Mouse (Mus musculus): ENCODE measurements at regions not wholly inside any gene's neighbourhood (a gene's known extent, or its start where the extent isn't known, plus 50 kb on each side); places are given as distances from the start of the nearest gene placed in this dataset.

DNA sequence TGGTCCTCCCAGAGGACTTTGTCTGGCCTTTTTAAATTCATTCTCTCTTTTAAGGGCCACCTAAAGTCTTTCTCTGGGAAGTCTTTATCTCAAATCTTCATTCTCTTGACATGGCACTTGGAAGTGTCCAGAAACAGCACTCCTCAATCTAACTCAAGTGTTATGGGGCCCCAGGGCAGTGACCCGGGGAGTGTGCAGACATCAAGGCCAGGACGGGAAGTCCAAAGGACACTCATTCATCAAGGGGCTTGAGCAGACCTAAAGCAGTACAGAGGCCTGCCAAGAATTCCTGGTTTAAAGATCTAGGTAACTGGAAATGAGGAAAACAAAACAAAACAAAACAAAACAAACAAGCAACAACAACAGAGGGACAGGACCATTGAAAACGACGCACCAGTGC is 205.8 kb upstream of the Daam1 start:
- no peak for ATAC-seq (replicated peaks)
- peaks cover 7% of the 10 kb centered on the region for H3K4me1 ChIP-seq
- no peak overlapping the region for H3K4me2 ChIP-seq
- no peak overlapping the region for H3K4me3 ChIP-seq
- 84% methylated on average over 4 of the region's 4 CpGs for WGBS
- H3K9ac ChIP-seq = no peak overlapping the region
- H3K36me3 ChIP-seq (replicated peaks) = no peaks in the 10 kb centered on the region
- H3K9me3 ChIP-seq = no peaks in the 10 kb centered on the region
- no peak overlapping the region for H3K27ac ChIP-seq
- H3K27me3 ChIP-seq (replicated peaks) = no peaks in the 10 kb centered on the region

DNA sequence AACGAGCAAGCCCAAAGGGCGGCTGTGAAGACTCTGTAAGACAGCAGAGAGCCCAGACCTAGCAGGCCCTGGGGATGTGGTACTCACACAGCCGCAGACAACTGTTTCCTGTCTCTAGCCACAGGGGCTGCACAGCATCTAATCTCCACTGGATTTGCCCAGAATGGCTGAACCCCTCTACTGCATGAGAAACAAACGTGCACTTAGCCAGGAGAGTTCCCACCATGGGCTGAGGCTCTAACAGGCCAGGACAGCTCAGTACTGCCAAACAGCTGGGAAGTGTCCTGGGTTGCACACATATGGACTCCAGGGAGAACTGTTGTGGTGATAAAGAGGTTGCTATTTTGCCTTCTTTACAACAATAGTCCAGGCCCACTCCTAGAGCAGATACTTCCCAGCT is 204.1 kb upstream of the Daam1 start:
- no peak for ATAC-seq (replicated peaks)
- 61% methylated on average over 4 of the region's 4 CpGs for WGBS
- Histone ChIP-seq H3K9me3 (no peaks in the 10 kb centered on the region), H3K9ac (no peak overlapping the region), H3K36me3 (replicated peaks) (no peaks in the 10 kb centered on the region), H3K4me2 (no peak overlapping the region), H3K4me3 (no peak overlapping the region), H3K27me3 (replicated peaks) (no peaks in the 10 kb centered on the region), H3K27ac (no peak overlapping the region), H3K4me1 (peaks cover 7% of the 10 kb centered on the region)

DNA sequence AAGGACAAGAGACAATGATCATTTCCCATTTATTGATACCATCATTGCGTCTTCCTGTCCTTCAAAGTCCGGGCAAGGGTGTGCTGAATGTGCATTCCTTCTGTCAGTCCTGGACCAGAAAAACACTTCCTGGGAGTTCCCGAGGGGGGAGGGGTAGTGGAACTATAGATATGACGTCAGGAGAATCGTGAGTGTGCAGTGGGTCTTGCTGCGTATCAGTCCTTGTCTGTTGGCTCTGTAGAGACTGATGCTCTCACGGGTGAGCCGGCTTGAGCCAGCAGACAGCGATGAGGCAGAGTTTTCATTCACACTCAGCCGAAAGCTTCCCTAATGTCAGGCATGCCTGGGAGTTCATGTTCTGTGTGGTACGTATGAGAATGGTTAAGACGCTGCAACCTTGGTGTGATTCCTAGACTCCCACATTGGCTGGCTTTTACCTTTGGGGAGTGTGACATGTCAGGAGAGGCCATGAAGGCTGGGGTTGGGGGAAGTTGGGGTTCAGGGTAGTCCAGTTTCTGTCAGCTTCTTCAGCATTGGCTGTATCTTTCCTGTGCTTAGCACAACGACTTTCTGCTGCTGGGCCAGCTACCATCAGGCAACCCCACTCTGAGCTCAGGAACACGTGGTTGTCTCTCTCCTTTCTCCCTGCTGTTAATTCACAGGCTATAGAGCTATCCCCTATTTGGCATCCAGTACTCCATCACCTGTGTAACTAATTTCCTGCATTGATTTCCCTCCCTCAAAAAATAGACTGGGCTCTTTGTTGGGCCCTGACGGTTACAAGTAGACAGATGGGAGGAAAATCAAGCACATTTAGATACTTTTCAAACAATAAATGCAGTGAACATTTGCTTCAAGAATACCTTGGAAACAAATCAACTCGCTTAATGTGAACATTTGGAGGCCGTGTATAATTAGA is 203.2 kb upstream of the Daam1 start:
- H3K36me3 ChIP-seq (replicated peaks) = no peaks in the 10 kb centered on the region
- no peak overlapping the region for H3K27ac ChIP-seq
- ATAC-seq (replicated peaks) = no peak
- WGBS = 75% methylated on average over 17 of the region's 17 CpGs
- H3K9me3 ChIP-seq = no peaks in the 10 kb centered on the region
- no peaks in the 10 kb centered on the region for H3K27me3 ChIP-seq (replicated peaks)
- H3K4me3 ChIP-seq = no peak overlapping the region
- H3K4me2 ChIP-seq = no peak overlapping the region
- no peak overlapping the region for H3K9ac ChIP-seq
- peaks cover 7% of the 10 kb centered on the region for H3K4me1 ChIP-seq

DNA sequence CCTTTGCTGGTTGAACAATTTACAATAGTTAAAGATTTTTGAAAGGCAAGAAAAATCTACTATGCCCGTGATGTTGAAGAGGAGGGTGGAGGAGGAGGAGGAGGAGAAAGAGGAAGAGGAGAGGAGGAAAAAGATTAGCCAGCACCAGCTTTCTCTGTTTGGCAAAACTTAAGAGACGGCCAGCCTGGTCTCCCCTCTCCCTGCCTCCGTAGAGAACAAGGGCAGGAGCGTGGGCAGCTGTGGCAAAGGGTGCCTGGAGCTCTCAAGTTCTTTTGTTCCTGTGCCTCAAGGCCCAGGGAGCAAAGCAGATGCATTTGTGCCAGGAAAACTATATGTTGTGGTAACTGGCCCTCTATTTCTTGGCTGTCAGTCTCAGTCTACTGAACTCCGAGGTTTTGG is 202.5 kb upstream of the Daam1 start:
- no peak overlapping the region for H3K27ac ChIP-seq
- WGBS = 61% methylated on average over 5 of the region's 5 CpGs
- H3K9ac ChIP-seq = no peak overlapping the region
- peaks cover 7% of the 10 kb centered on the region for H3K4me1 ChIP-seq
- H3K4me2 ChIP-seq = no peak overlapping the region
- no peaks in the 10 kb centered on the region for H3K9me3 ChIP-seq
- ATAC-seq (replicated peaks) = no peak
- no peak overlapping the region for H3K4me3 ChIP-seq
- H3K36me3 ChIP-seq (replicated peaks) = no peaks in the 10 kb centered on the region
- H3K27me3 ChIP-seq (replicated peaks) = no peaks in the 10 kb centered on the region

DNA sequence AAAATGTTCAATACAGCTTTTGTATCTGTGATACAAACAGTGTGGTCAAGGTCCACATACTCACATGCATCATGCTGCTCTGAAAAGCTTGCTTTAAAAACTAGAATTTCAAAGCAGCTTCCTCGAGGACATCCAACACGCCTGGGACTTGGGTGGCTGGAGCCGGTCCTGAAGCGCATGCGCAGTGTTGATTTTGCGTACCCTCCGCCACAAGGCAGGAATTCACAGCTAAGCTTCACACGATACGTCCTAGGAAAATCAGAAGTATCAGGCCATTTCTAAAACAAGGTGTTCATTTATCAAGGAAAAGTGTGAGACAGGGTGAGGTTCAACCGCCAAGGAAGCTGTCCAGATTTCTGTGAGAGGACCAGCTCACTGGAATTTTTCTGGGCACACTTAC is 202.1 kb upstream of the Daam1 start:
- Histone ChIP-seq H3K36me3 (replicated peaks) (no peaks in the 10 kb centered on the region), H3K27me3 (replicated peaks) (no peaks in the 10 kb centered on the region), H3K27ac (no peak overlapping the region), H3K9ac (no peak overlapping the region), H3K4me1 (peaks cover 7% of the 10 kb centered on the region), H3K4me3 (no peak overlapping the region), H3K4me2 (no peak overlapping the region), H3K9me3 (no peaks in the 10 kb centered on the region)
- no peak for ATAC-seq (replicated peaks)
- WGBS = 85% methylated on average over 10 of the region's 10 CpGs

DNA sequence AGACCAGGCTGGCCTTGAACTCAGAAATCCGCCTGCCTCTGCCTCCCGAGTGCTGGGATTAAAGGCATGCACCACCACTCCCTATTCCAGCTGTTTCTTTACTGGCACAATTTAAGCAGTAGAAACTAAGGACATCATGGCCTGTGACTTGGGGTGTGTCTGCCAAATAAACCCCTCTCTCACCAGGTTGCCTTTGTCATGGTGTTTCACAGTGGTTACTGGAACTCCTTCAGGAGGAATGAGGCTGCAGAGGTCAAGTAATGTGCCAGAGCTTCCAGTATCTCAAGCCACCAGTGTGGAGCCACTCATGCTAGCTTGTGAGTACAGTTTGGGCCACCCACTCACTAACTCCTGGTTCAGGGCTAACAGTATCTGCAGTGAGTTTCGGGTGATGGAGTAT is 200.5 kb upstream of the Daam1 start:
- H3K27me3 ChIP-seq (replicated peaks) = no peaks in the 10 kb centered on the region
- no peaks in the 10 kb centered on the region for H3K9me3 ChIP-seq
- H3K4me1 ChIP-seq = peaks cover 7% of the 10 kb centered on the region
- no peak overlapping the region for H3K4me2 ChIP-seq
- no peaks in the 10 kb centered on the region for H3K36me3 ChIP-seq (replicated peaks)
- no peak overlapping the region for H3K4me3 ChIP-seq
- H3K9ac ChIP-seq = no peak overlapping the region
- no peak for ATAC-seq (replicated peaks)
- H3K27ac ChIP-seq = no peak overlapping the region
- WGBS = 90% methylated on average over 3 of the region's 3 CpGs

DNA sequence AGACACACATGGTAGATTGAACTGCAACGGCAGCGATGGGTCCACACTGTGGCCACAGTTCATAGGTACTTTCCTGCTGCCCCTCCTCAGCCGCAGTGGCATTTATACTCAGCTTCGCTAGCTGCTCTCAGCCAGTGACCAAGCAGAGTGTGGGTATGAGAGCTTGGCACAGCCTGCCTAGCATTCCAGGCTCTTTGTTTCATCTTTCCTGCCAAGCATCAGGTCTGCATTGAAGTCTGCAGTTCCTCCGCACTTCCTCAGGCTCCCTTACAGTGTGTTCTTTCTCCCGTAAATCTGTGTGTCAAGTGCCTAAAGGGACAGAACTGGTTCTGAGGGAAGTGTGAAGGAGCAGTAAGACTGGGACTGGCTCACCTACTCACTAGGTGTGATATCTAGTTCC is 194.6 kb upstream of the Daam1 start:
- no peak for ATAC-seq (replicated peaks)
- Histone ChIP-seq H3K4me2 (no peak overlapping the region), H3K27ac (no peak overlapping the region), H3K27me3 (replicated peaks) (no peaks in the 10 kb centered on the region), H3K9ac (no peak overlapping the region), H3K4me1 (peaks cover 6% of the 10 kb centered on the region; the same call in 1 of the 2 replicates), H3K4me3 (no peak overlapping the region), H3K36me3 (replicated peaks) (no peaks in the 10 kb centered on the region), H3K9me3 (no peaks in the 10 kb centered on the region)
- 79% methylated on average over 6 of the region's 6 CpGs for WGBS

DNA sequence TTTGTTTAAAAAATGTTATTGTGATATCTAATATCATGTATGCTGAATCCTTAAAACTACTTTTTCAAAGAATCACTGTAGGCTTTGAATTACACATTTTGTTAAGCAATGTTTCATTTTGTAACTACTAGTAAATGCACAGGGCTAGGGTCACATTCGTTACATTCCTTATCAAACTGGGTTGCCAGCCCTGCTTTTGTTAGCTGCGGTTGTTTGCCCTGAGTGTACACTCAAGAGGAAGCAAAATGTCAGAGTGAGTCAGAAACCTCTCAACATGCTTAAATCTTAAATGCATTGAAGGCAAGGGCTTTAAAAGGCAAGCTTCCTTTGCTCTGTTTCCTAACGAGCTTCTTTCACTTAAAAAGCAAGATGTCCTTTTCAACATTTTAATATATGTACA is 193.6 kb upstream of the Daam1 start:
- H3K4me3 ChIP-seq = no peak overlapping the region
- H3K27ac ChIP-seq = no peak overlapping the region
- no peak overlapping the region for H3K4me2 ChIP-seq
- H3K36me3 ChIP-seq (replicated peaks) = no peaks in the 10 kb centered on the region
- WGBS = 77% methylated on average over 3 of the region's 3 CpGs
- H3K4me1 ChIP-seq = peaks cover 6% of the 10 kb centered on the region; the same call in 1 of the 2 replicates
- ATAC-seq (replicated peaks) = no peak
- H3K27me3 ChIP-seq (replicated peaks) = no peaks in the 10 kb centered on the region
- no peak overlapping the region for H3K9ac ChIP-seq
- no peaks in the 10 kb centered on the region for H3K9me3 ChIP-seq

DNA sequence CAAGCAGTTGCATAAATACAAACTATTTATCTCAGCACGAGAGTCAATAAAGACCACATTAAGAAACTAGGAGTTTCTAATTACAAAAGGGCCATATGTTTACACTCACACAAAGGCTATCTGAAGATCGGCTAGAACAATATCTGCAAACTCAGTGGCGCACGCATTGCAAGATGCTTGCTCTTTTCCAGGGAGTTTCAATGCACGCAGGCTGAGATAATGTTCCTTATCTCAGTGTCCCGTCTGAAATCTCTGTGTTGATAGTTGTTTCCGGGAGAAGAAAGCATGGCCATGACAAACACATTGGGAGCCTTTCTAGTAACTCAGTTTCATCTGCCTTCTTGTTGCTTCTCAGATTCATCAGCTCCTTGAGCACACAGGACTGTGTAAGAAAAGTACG is 192.6 kb upstream of the Daam1 start:
- ATAC-seq (replicated peaks) = no peak
- Histone ChIP-seq H3K27ac (no peak overlapping the region), H3K9me3 (no peaks in the 10 kb centered on the region), H3K36me3 (replicated peaks) (no peaks in the 10 kb centered on the region), H3K9ac (no peak overlapping the region), H3K4me1 (peaks cover 6% of the 10 kb centered on the region; the same call in 1 of the 2 replicates), H3K27me3 (replicated peaks) (no peaks in the 10 kb centered on the region), H3K4me3 (no peak overlapping the region), H3K4me2 (no peak overlapping the region)
- 48% methylated on average over 8 of the region's 8 CpGs for WGBS

DNA sequence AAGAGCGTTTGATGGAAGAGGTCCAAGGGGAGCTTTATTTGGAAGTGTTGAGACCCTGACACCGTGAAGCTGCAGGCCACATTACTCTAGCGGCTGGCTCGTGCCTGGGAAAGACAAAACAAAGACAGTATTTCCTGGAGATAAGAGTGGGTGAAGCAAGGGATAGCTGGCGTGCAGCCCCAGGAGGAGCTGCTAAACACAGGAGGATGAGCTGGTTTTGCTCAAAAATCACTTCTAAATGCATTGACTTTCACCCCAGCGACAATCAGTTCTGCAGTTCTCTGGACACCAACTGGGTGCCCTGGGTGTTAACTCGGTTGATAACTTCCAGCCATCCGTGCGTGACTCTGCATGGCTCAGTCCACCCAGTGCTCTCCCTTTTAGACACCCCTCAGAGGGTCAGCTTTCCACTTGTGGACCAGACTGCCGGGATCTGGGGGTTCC is 190.8 kb upstream of the Daam1 start:
- Histone ChIP-seq H3K9ac (no peak overlapping the region), H3K36me3 (replicated peaks) (no peaks in the 10 kb centered on the region), H3K27me3 (replicated peaks) (no peaks in the 10 kb centered on the region), H3K27ac (no peak overlapping the region), H3K4me2 (no peak overlapping the region), H3K4me3 (no peak overlapping the region), H3K9me3 (no peaks in the 10 kb centered on the region), H3K4me1 (peaks cover 6% of the 10 kb centered on the region; the same call in 1 of the 2 replicates)
- WGBS = 61% methylated on average over 10 of the region's 10 CpGs
- ATAC-seq (replicated peaks) = no peak

DNA sequence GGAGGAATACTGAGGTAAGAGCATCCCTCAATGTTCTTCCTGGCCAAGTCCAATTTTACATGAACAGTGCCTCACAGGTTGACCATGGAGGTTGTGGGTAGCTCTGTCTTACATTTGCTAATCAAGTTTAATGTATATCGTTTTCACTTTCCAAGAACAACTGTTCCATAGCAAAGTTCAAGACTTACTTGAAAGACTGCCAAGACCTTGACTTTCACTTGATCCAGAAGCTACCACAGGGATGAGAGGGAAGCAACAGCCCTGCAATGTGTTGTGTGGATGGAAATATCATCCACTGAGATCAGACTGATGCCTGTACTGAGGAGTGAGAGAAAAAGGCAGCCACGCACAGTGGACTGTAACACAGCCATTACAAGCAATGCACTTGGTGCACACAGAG is 189.4 kb upstream of the Daam1 start:
- ATAC-seq (replicated peaks) = no peak
- no peak overlapping the region for H3K4me3 ChIP-seq
- no peak overlapping the region for H3K27ac ChIP-seq
- H3K36me3 ChIP-seq (replicated peaks) = no peaks in the 10 kb centered on the region
- peaks cover 6% of the 10 kb centered on the region; the same call in 1 of the 2 replicates for H3K4me1 ChIP-seq
- H3K4me2 ChIP-seq = no peak overlapping the region
- H3K9me3 ChIP-seq = no peaks in the 10 kb centered on the region
- no peaks in the 10 kb centered on the region for H3K27me3 ChIP-seq (replicated peaks)
- H3K9ac ChIP-seq = no peak overlapping the region
- WGBS = 84% methylated on average over 2 of the region's 2 CpGs

DNA sequence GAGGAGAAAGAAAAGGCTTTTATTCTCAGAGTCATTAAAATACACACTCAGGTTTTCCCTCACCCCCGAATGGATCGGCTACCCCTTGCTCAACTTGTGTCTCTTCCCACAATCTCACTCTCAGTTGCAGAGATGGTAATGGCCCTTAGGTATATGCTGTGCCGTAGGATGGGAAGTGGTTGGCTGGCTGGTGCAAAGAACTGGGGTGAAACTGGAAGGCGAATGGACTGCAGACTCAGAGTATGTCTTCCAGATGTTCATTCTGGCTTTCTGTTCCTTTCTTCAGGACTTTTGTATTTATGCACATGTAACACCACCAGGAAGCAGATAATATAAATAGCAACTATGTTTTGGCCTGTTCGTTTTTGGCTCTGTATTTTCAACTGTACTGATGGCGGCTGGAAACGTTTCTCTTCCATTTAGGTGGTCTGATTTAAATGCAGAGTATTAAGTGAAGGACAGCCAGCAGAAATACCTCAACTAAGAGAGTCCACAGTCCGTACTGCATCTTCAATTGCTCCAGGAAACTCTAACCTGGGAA is 188.0 kb upstream of the Daam1 start:
- Histone ChIP-seq H3K27me3 (replicated peaks) (no peaks in the 10 kb centered on the region), H3K27ac (no peak overlapping the region), H3K4me2 (no peak overlapping the region), H3K36me3 (replicated peaks) (no peaks in the 10 kb centered on the region), H3K9me3 (no peaks in the 10 kb centered on the region), H3K4me3 (no peak overlapping the region), H3K9ac (no peak overlapping the region), H3K4me1 (peaks cover 6% of the 10 kb centered on the region; the same call in 1 of the 2 replicates)
- WGBS = 81% methylated on average over 8 of the region's 8 CpGs
- no peak for ATAC-seq (replicated peaks)

DNA sequence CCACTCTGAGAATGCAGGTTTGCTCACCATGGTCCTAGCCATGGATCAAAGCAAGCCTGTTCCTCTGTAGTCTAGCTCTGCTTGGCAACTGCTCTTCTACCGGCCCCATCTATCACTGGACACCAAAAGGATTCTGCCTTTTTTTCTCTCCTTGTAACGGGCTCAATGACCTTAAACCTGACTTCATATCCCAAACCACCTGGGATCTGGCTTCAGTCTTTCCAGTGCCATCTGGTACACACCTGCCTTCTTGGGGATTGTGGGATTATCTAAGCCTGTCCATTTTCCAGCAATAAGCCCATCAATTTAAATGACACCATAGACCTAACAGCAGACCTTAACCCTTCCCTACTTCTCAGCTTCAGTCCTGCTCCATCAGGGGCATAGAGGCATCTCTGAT is 179.6 kb upstream of the Daam1 start:
- ATAC-seq (replicated peaks) = no peak
- H3K4me2 ChIP-seq = no peak overlapping the region
- no peak overlapping the region for H3K27ac ChIP-seq
- no peak overlapping the region for H3K4me3 ChIP-seq
- no peaks in the 10 kb centered on the region for H3K27me3 ChIP-seq (replicated peaks)
- 61% methylated on average over 2 of the region's 2 CpGs for WGBS
- no peaks in the 10 kb centered on the region for H3K4me1 ChIP-seq
- H3K36me3 ChIP-seq (replicated peaks) = no peaks in the 10 kb centered on the region
- H3K9ac ChIP-seq = no peak overlapping the region
- no peaks in the 10 kb centered on the region for H3K9me3 ChIP-seq

Measured in midbrain, embryonic 15.5 days (tissue).